Comparison of ENCODE assay signal across 27 mouse cellular contexts in genomic region chr1:168518087-168518486, GRCm38 (mm10).
A peak's percentile ranks its signal among the peaks of the same experiment; 100 is the strongest.
DNase-seq lines count a peak whose midpoint lies in the region; ATAC-seq lines count a peak whose summit lies in the region.
"Had no signal": no experiment of that assay in that cellular context is flagged by ENCODE, and none has a peak within 500 bp of the region (broad histone marks: within the 10 kb centered on the region; RNA-seq: fewer than 3 reads in every experiment).

No protein-coding gene starts in this region.

- no peaks in the 10 kb centered on the region for H3K9me3 ChIP-seq in liver, embryonic 11.5 days (ENCODE audit: control insufficient read depth, low read length)
- H3K9me3 ChIP-seq: embryonic facial prominence, embryonic 15.5 days; forebrain, embryonic 10.5 days; heart, embryonic 10.5 days; heart, embryonic 15.5 days had no signal

- ATAC-seq in liver, embryonic 11.5 days (replicated peaks; ENCODE audit: low FRiP score), result no peak
- ATAC-seq: activated CD4-positive, CD25-positive, alpha-beta regulatory T cell, adult 4 months; CD4-positive, CD25-positive, alpha-beta regulatory T cell, adult 4 months; forebrain, embryonic 14.5 days; intestine, embryonic 16.5 days; Patski had no signal

- H3K27me3 ChIP-seq in liver, embryonic 11.5 days (replicated peaks; ENCODE audit: control insufficient read depth, insufficient read depth, low read length), result no peaks in the 10 kb centered on the region
- H3K27me3 ChIP-seq: embryonic facial prominence, embryonic 15.5 days; heart, embryonic 15.5 days; Patski had no signal

- peak; percentile 56 to 76 for DNase-seq in lung, adult 18-20 months
- DNase-seq in lung, postnatal 4 days, result no peak
- DNase-seq in Muller cell, postnatal 12 days (ENCODE audit: inconsistent ontology term), result peak; percentile 42
- DNase-seq in gonadal fat pad, adult 2 months (ENCODE audit: low read depth), result peak; percentile 60
- peak; percentile 73 for DNase-seq in lung, postnatal 36 days
- DNase-seq in kidney, postnatal 14 days, result no peak
- no peak for DNase-seq in liver, embryonic 11.5 days (ENCODE audit: low spot score)
- DNase-seq: B cell, adult 2 months; cerebellum, adult 2 months; cerebellum, postnatal 10 days; embryo, embryonic 11 days; gastrocnemius, adult 2 months; gastrocnemius, postnatal 25 days; heart, adult 18-20 months; heart, postnatal 14 days had no signal

- H3K9ac ChIP-seq in liver, embryonic 11.5 days (ENCODE audit: low read depth, low read length), result no peak overlapping the region
- H3K9ac ChIP-seq: embryonic facial prominence, embryonic 15.5 days; heart, embryonic 15.5 days; hindbrain, embryonic 14.5 days had no signal

- no peak overlapping the region for H3K4me2 ChIP-seq in liver, embryonic 11.5 days
- H3K4me2 ChIP-seq: embryonic facial prominence, embryonic 15.5 days; heart, embryonic 15.5 days; hindbrain, embryonic 14.5 days had no signal

- H3K27ac ChIP-seq in liver, embryonic 11.5 days (ENCODE audit: low read depth, low read length), result no peak overlapping the region
- H3K27ac ChIP-seq: embryonic facial prominence, embryonic 15.5 days; forebrain, embryonic 10.5 days; gastrocnemius, adult 2 months; heart, embryonic 10.5 days; heart, embryonic 15.5 days; hindbrain, embryonic 14.5 days had no signal

- H3K36me3 ChIP-seq in liver, embryonic 11.5 days (ENCODE audit: control insufficient read depth, insufficient read depth, low read length), result no peaks in the 10 kb centered on the region
- H3K36me3 ChIP-seq: embryonic facial prominence, embryonic 15.5 days; forebrain, embryonic 10.5 days; G1E; heart, embryonic 10.5 days; heart, embryonic 15.5 days had no signal

- no peaks in the 10 kb centered on the region for H3K4me1 ChIP-seq in liver, embryonic 11.5 days (replicated peaks; ENCODE audit: control insufficient read depth, insufficient read depth, low read length)
- H3K4me1 ChIP-seq: embryonic facial prominence, embryonic 15.5 days; forebrain, embryonic 10.5 days; heart, embryonic 10.5 days; heart, embryonic 15.5 days had no signal

- H3K4me3 ChIP-seq in liver, embryonic 11.5 days (ENCODE audit: low read depth, low read length), result no peak overlapping the region
- H3K4me3 ChIP-seq: embryonic facial prominence, embryonic 15.5 days; erythroblast, embryonic 14.5 days; forebrain, embryonic 10.5 days; gastrocnemius, adult 2 months; heart, embryonic 10.5 days; heart, embryonic 15.5 days had no signal

- 89% methylated on average over 6 of the region's 6 CpGs for WGBS in liver, embryonic 11.5 days

Comparison
In these comparisons a context has a peak if more than half of its experiments do, and no peak if none do; other contexts are left out.
1. DNase-seq: peak in lung, adult 18-20 months (2 of 2), Muller cell, postnatal 12 days (single experiment), gonadal fat pad, adult 2 months (single experiment) and lung, postnatal 36 days (single experiment); none in lung, postnatal 4 days (0 of 2), kidney, postnatal 14 days (single experiment) and liver, embryonic 11.5 days (single experiment).